Mouse (Mus musculus) hindbrain, embryonic 13.5 days (tissue): ENCODE measurements around the gene Tmem50b. TPM values are rescaled to one million over a fixed set of nuclear protein-coding genes. Genes with fewer than 3 reads are reported as not detected.
"Not testable (repeated sequence)": the region's sequence is repeated elsewhere in the genome, so short reads cannot be mapped to it uniquely, and the experiment has no call there.

ENCODE experiments used
- ATAC-seq: fragments of 200-750 bp; cut with Nextera tagmentation; 2 replicates; pipeline ENCODE4 v1.8.0; 2017; ENCODE audit warnings: moderate TSS enrichment; ENCODE audit not compliant: low FRiP score
- H3K27ac ChIP-seq: fragments of 300-500 bp; sonication (generic); 2 replicates; pipeline ENCODE4 v1.5.1; 2015; ENCODE audit warnings: inconsistent platforms, mild to moderate bottlenecking, moderate library complexity
- H3K27me3 ChIP-seq: fragments of 300-500 bp; sonication (generic); 2 replicates; pipeline ENCODE4 v1.6.1; 2015; ENCODE audit warnings: mild to moderate bottlenecking, inconsistent platforms
- H3K36me3 ChIP-seq: fragments of 300-500 bp; sonication (generic); 2 replicates; pipeline ENCODE4 v1.6.1; 2015; ENCODE audit warnings: mild to moderate bottlenecking, inconsistent platforms
- H3K4me1 ChIP-seq: fragments of 300-500 bp; sonication (generic); replicated peaks from 2 replicates; pipeline ENCODE4 v1.6.1; 2015; ENCODE audit warnings: inconsistent platforms
- H3K4me2 ChIP-seq: fragments of 300-500 bp; sonication (generic); 2 replicates; pipeline ENCODE4 v1.6.1; 2015; ENCODE audit warnings: inconsistent platforms, mild to moderate bottlenecking, moderate library complexity
- H3K4me3 ChIP-seq: fragments of 300-500 bp; sonication (generic); 2 replicates; pipeline ENCODE4 v1.5.1; 2015; ENCODE audit warnings: mild to moderate bottlenecking, inconsistent platforms
- H3K9ac ChIP-seq: fragments of 300-500 bp; sonication (generic); 2 replicates; pipeline ENCODE4 v1.6.1; 2015; ENCODE audit warnings: mild to moderate bottlenecking, inconsistent platforms
- H3K9me3 ChIP-seq: fragments of 300-500 bp; sonication (generic); 2 replicates; pipeline ENCODE4 v1.6.1; 2016; ENCODE audit warnings: inconsistent platforms
- WGBS: fragments of 180-500 bp; shearing (Covaris S2); methylation state at CpG from one replicate; pipeline ENCODE4 v1.1.7; 2015; 5-methylcytosine and 5-hydroxymethylcytosine counted together
- microRNA-seq: library from miRNA; unstranded; fragments of <30 nt; microRNA quantifications from one replicate; pipeline ENCODE4, GENCODE M21; 2016
- polyA plus RNA-seq: library from polyadenylated mRNA; unstranded; fragments of >200 nt; fragmentation: Nextera tagmentation; extraction: Ambion mirVana; gene quantifications from 2 replicates; pipeline ENCODE4 v1.2.1, GENCODE M21; 2015

The Tmem50b gene
- polyA plus RNA-seq, 1 experiment from 2014 or later: 69.5 TPM

- H3K27me3 ChIP-seq, H3K4me2 ChIP-seq, H3K36me3 ChIP-seq, H3K9me3 ChIP-seq, ATAC-seq, H3K4me1 ChIP-seq, H3K9ac ChIP-seq, H3K27ac ChIP-seq, H3K4me3 ChIP-seq: not testable (repeated sequence)
- WGBS: 68% methylated on average over 4 of the region's 4 CpGs
Measured at GRCm38 (mm10) chr16:91530830-91531229, 66.8 kb downstream of the Tmem50b start.

- 91% methylated on average over 9 of the region's 9 CpGs for WGBS
- ATAC-seq: no peak
- no peaks in the 10 kb centered on the region for H3K9me3 ChIP-seq
- no peak overlapping the region for H3K4me2 ChIP-seq
- H3K9ac ChIP-seq: no peak overlapping the region
- H3K4me3 ChIP-seq: no peak overlapping the region
- no peak overlapping the region for H3K27ac ChIP-seq
- H3K4me1 ChIP-seq: no peaks in the 10 kb centered on the region
- no peaks in the 10 kb centered on the region for H3K27me3 ChIP-seq
- no peaks in the 10 kb centered on the region for H3K36me3 ChIP-seq
Measured at GRCm38 (mm10) chr16:91528578-91528977, 69.0 kb downstream of the Tmem50b start.

DNA sequence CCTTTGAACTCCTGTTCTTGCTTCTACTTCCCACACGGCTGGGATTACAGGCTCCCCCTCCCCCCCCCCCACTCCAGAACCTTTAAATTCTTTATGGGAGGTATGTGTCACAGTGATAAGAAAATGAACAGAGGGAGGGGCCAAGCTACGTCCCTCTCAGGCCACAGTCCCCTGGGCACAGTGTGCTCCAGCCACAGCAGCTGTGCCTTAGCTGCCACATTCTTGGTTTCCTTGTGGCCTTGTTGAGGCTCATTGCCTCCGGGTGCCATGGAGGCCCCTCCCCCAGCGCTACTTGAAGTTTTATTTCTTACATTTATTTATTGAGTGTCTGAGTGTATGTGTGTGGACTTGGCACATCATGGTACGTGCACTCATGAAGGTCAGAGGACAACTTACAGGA lies 70.1 kb downstream of the Tmem50b start:
- WGBS: 67% methylated on average over 5 of the region's 5 CpGs
- no peak for ATAC-seq
- no peaks in the 10 kb centered on the region for H3K27me3 ChIP-seq

DNA sequence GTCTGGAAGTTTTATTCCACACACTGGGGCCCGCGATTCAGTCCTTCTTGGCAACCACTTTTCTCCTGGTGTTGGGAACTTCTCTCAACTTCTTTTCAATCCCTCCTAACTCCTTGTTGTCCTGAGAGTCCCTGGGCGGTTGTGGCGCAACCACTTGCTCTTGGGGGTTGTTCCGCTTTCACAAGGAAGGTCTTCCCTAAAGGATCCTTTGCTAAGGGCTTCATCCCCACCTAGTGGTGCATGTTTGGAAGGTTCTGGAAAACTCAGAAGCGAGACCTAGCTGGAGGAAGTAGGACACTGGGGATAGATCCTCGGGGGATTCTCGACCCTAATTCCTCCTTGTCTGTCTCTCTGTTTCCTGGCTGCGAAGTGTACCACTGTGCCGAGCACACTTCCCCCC lies 70.5 kb downstream of the Tmem50b start:
- H3K9me3 ChIP-seq: no peaks in the 10 kb centered on the region
- H3K27ac ChIP-seq: no peak overlapping the region
- no peak overlapping the region for H3K4me2 ChIP-seq
- no peak overlapping the region for H3K9ac ChIP-seq
- H3K36me3 ChIP-seq: no peaks in the 10 kb centered on the region
- no peaks in the 10 kb centered on the region for H3K27me3 ChIP-seq
- 78% methylated on average over 10 of the region's 10 CpGs for WGBS
- no peaks in the 10 kb centered on the region for H3K4me1 ChIP-seq
- no peak for ATAC-seq
- H3K4me3 ChIP-seq: no peak overlapping the region

More for the DNA sequence above, 70.1 kb downstream of the Tmem50b start:
- Histone ChIP-seq H3K4me3 (no peak overlapping the region), H3K9me3 (no peaks in the 10 kb centered on the region), H3K36me3 (no peaks in the 10 kb centered on the region), H3K27ac (no peak overlapping the region), H3K4me2 (no peak overlapping the region), H3K4me1 (no peaks in the 10 kb centered on the region), H3K9ac (no peak overlapping the region)

GRCm38 (mm10) chr16:91526274-91526673 lies 71.3 kb downstream of the Tmem50b start:
- 95% methylated on average over 6 of the region's 6 CpGs for WGBS
- Histone ChIP-seq H3K9me3 (no peaks in the 10 kb centered on the region), H3K4me3 (no peak overlapping the region), H3K4me2 (no peak overlapping the region), H3K36me3 (no peaks in the 10 kb centered on the region), H3K27me3 (no peaks in the 10 kb centered on the region), H3K9ac (no peak overlapping the region), H3K27ac (no peak overlapping the region), H3K4me1 (no peaks in the 10 kb centered on the region)
- no peak for ATAC-seq

Small RNA genes lying within 50 kb of the gene (microRNA-seq; reads per million reads assigned to microRNA genes)
- not detected for gene Mir6367

Other genes with a start within 250 kb of the Tmem50b start
- 33.2 and 36.3 TPM in 2 replicates for gene Ifnar2, start 225.0 kb downstream of the Tmem50b start, polyA plus RNA-seq
- not detected in 2 replicates for gene Gm21970, start 206.1 kb downstream of the Tmem50b start, polyA plus RNA-seq
- gene Il10rb, start 191.6 kb downstream of the Tmem50b start, polyA plus RNA-seq: 10.1 and 11.1 TPM in 2 replicates
- 48.4 and 53.5 TPM in 2 replicates for gene Ifnar1, start 112.6 kb downstream of the Tmem50b start, polyA plus RNA-seq
- gene Ifngr2, start 50.7 kb downstream of the Tmem50b start, polyA plus RNA-seq: 72.1 and 73.0 TPM in 2 replicates
- 5.2 and 7.0 TPM in 2 replicates for gene Dnajc28, start 21.2 kb upstream of the Tmem50b start, polyA plus RNA-seq
- 62.9 and 67.3 TPM in 2 replicates for gene Gart, start 49.2 kb upstream of the Tmem50b start, polyA plus RNA-seq
- 138 and 140 TPM in 2 replicates for gene Son, start 49.7 kb upstream of the Tmem50b start, polyA plus RNA-seq
- gene Donson, start 91.0 kb upstream of the Tmem50b start, polyA plus RNA-seq: 18.8 and 21.0 TPM in 2 replicates
- 95.5 and 97.1 TPM in 2 replicates for gene Cryzl1, start 131.2 kb upstream of the Tmem50b start, polyA plus RNA-seq
- gene Itsn1, start 131.5 kb upstream of the Tmem50b start, polyA plus RNA-seq: 54.8 and 55.2 TPM in 2 replicates